Mouse (Mus musculus) embryonic fibroblast, embryonic 13.5 days (primary cell): ENCODE measurements around the gene Ano5.

Experiments used
- CTCF ChIP-seq: IDR thresholded peaks from 2 replicates; pipeline ENCODE4 v1.5.1; 2011; ENCODE audit warnings: mild to moderate bottlenecking, control low read depth, low read length, moderate library complexity, borderline replicate concordance; ENCODE audit not compliant: insufficient read depth
- POLR2A ChIP-seq: IDR thresholded peaks from 2 replicates; pipeline ENCODE4 v1.6.1; 2011; ENCODE audit warnings: low read depth, mild to moderate bottlenecking, control low read depth, low read length, moderate library complexity

GRCm38 (mm10) chr7:51629206-51629605, 118.4 kb downstream of the Ano5 start:
- TF ChIP-seq POLR2A = no peak
- no peak for TF ChIP-seq CTCF
